Mouse (Mus musculus) left cerebral cortex, adult 18-20 months (tissue): Measurements from ENCODE around the gene Asb8. TPM values are rescaled to one million over a fixed set of nuclear protein-coding genes. Genes with fewer than 3 reads are reported as not detected.

Source experiments
- DNase-seq, 2 experiments: peaks; one replicate each; pipeline ENCODE4 v3.0.0; 2021 to 2022; ENCODE audit warnings: low spot score in 2 of 2, mixed read lengths in 1 of 2
- total RNA-seq, 2 experiments: library from RNA; stranded (reverse); gene quantifications; 2 replicates each; pipeline ENCODE4 v1.2.3; 2021

Gene Asb8
- total RNA-seq, 2 experiments from 2014 or later = 49.5 to 53.6 TPM

GRCm38 (mm10) chr15:98157253-98157652 lies 8.2 kb downstream of the Asb8 start:
- no peak for DNase-seq

GRCm38 (mm10) chr15:98155944-98156343 lies 9.5 kb downstream of the Asb8 start:
- no peak for DNase-seq

GRCm38 (mm10) chr15:98155272-98155671 lies 10.2 kb downstream of the Asb8 start:
- no peak for DNase-seq

- no peak for DNase-seq
Observed at GRCm38 (mm10) chr15:98154631-98155030, 10.8 kb downstream of the Asb8 start.

- DNase-seq = no peak
Observed at GRCm38 (mm10) chr15:98154146-98154545, 11.3 kb downstream of the Asb8 start.

GRCm38 (mm10) chr15:98153625-98154024 lies 11.8 kb downstream of the Asb8 start:
- no peak for DNase-seq

- DNase-seq = no peak
Observed at GRCm38 (mm10) chr15:98152916-98153315, 12.5 kb downstream of the Asb8 start.

GRCm38 (mm10) chr15:98149166-98149602 lies 16.2 kb downstream of the Asb8 start:
- no peak for DNase-seq

- no peak for DNase-seq
Observed at GRCm38 (mm10) chr15:98148356-98148755, 17.1 kb downstream of the Asb8 start.

- DNase-seq = peak; percentile 95 to 98
Observed at GRCm38 (mm10) chr15:98145559-98146181, 19.8 kb downstream of the Asb8 start.

GRCm38 (mm10) chr15:98144861-98145507 lies 20.4 kb downstream of the Asb8 start:
- no peak for DNase-seq

- DNase-seq = no peak
Observed at GRCm38 (mm10) chr15:98142515-98142914, 22.9 kb downstream of the Asb8 start.

- DNase-seq = no peak
Observed at GRCm38 (mm10) chr15:98140809-98141208, 24.6 kb downstream of the Asb8 start.

GRCm38 (mm10) chr15:98139763-98140162 lies 25.7 kb downstream of the Asb8 start:
- DNase-seq = no peak

- no peak for DNase-seq
Observed at GRCm38 (mm10) chr15:98136871-98137270, 28.6 kb downstream of the Asb8 start.

- DNase-seq = no peak
Observed at GRCm38 (mm10) chr15:98135671-98136070, 29.8 kb downstream of the Asb8 start.

- no peak for DNase-seq
Observed at GRCm38 (mm10) chr15:98134666-98135065, 30.8 kb downstream of the Asb8 start.

GRCm38 (mm10) chr15:98134034-98134433 lies 31.4 kb downstream of the Asb8 start:
- no peak for DNase-seq

GRCm38 (mm10) chr15:98133471-98133870 lies 32.0 kb downstream of the Asb8 start:
- no peak for DNase-seq

- DNase-seq = no peak
Observed at GRCm38 (mm10) chr15:98131942-98132655, 33.3 kb downstream of the Asb8 start.

- no peak for DNase-seq
Observed at GRCm38 (mm10) chr15:98131451-98131850, 34.0 kb downstream of the Asb8 start.

GRCm38 (mm10) chr15:98131001-98131400 lies 34.4 kb downstream of the Asb8 start:
- no peak for DNase-seq
